Mouse (Mus musculus): ENCODE measurements around the gene Nrg3. TPM values are rescaled to one million over a fixed set of nuclear protein-coding genes. Genes with fewer than 3 reads are reported as not detected.

Nrg3 gene
- polyA plus RNA-seq, 2 experiments = 0.10 TPM; not detected in 1

GRCm38 (mm10) chr14:38628862-38629619, 843.8 kb downstream of the Nrg3 start:
- Histone ChIP-seq H3K4me2 (replicated peaks; ENCODE audit: low read depth, low read length, severe bottlenecking) (no peak overlapping the region), H3K27ac (replicated peaks; ENCODE audit: low read depth, low read length) (no peak overlapping the region), H3K9me3 (ENCODE audit: control insufficient read depth, low read length) (no peaks in the 10 kb centered on the region), H3K4me3 (replicated peaks; ENCODE audit: low read length) (no peak overlapping the region), H3K36me3 (ENCODE audit: control insufficient read depth, insufficient read depth, low read length) (no peaks in the 10 kb centered on the region), H3K9ac (ENCODE audit: low read depth, low read length, severe bottlenecking) (no peak overlapping the region), H3K27me3 (ENCODE audit: control insufficient read depth, insufficient read depth, low read length) (no peaks in the 10 kb centered on the region), H3K4me1 (ENCODE audit: control insufficient read depth, insufficient read depth, low read length) (no peaks in the 10 kb centered on the region)
- DNase-seq (ENCODE audit: low spot score) (no peak), ATAC-seq (ENCODE audit: low FRiP score, low read depth) (no peak)
- TF ChIP-seq POLR2A (IDR thresholded peaks at IDR 0.05; ENCODE audit: borderline replicate concordance, extremely low read depth, insufficient read depth, insufficient read length) = no peak
- 64% methylated on average over 2 of the region's 2 CpGs for WGBS

GRCm38 (mm10) chr14:38616969-38617368, 855.9 kb downstream of the Nrg3 start:
- Histone ChIP-seq H3K27ac (replicated peaks; ENCODE audit: low read depth, low read length) (no peak overlapping the region), H3K36me3 (ENCODE audit: control insufficient read depth, insufficient read depth, low read length) (no peaks in the 10 kb centered on the region), H3K27me3 (ENCODE audit: control insufficient read depth, insufficient read depth, low read length) (no peaks in the 10 kb centered on the region), H3K4me2 (replicated peaks; ENCODE audit: low read depth, low read length, severe bottlenecking) (no peak overlapping the region), H3K4me1 (ENCODE audit: control insufficient read depth, insufficient read depth, low read length) (no peaks in the 10 kb centered on the region), H3K9ac (ENCODE audit: low read depth, low read length, severe bottlenecking) (no peak overlapping the region), H3K4me3 (replicated peaks; ENCODE audit: low read length) (no peak overlapping the region), H3K9me3 (ENCODE audit: control insufficient read depth, low read length) (no peaks in the 10 kb centered on the region)
- no peak for TF ChIP-seq POLR2A (IDR thresholded peaks at IDR 0.05; ENCODE audit: borderline replicate concordance, extremely low read depth, insufficient read depth, insufficient read length)
- DNase-seq (ENCODE audit: low spot score) (no peak), ATAC-seq (ENCODE audit: low FRiP score, low read depth) (no peak)

- no peak overlapping the region for H3K9ac ChIP-seq (ENCODE audit: low read depth, low read length, severe bottlenecking)
- H3K4me2 ChIP-seq (replicated peaks; ENCODE audit: low read depth, low read length, severe bottlenecking) = no peak overlapping the region
- TF ChIP-seq POLR2A (IDR thresholded peaks at IDR 0.05; ENCODE audit: borderline replicate concordance, extremely low read depth, insufficient read depth, insufficient read length) = no peak
- DNase-seq (ENCODE audit: low spot score) (no peak), ATAC-seq (ENCODE audit: low FRiP score, low read depth) (no peak)
- no peak overlapping the region for H3K4me3 ChIP-seq (replicated peaks; ENCODE audit: low read length)
- no peaks in the 10 kb centered on the region for H3K4me1 ChIP-seq (ENCODE audit: control insufficient read depth, insufficient read depth, low read length)
- H3K9me3 ChIP-seq (ENCODE audit: control insufficient read depth, low read length) = no peaks in the 10 kb centered on the region
- H3K27me3 ChIP-seq (ENCODE audit: control insufficient read depth, insufficient read depth, low read length) = no peaks in the 10 kb centered on the region
- no peaks in the 10 kb centered on the region for H3K36me3 ChIP-seq (ENCODE audit: control insufficient read depth, insufficient read depth, low read length)
- H3K27ac ChIP-seq (replicated peaks; ENCODE audit: low read depth, low read length) = no peak overlapping the region
These were observed 875.2 kb downstream of the Nrg3 start for GRCm38 (mm10) chr14:38597735-38598134.

GRCm38 (mm10) chr14:38594297-38594696, 878.6 kb downstream of the Nrg3 start:
- H3K4me3 ChIP-seq (replicated peaks; ENCODE audit: low read length) = no peak overlapping the region
- no peak overlapping the region for H3K27ac ChIP-seq (replicated peaks; ENCODE audit: low read depth, low read length)
- no peaks in the 10 kb centered on the region for H3K36me3 ChIP-seq (ENCODE audit: control insufficient read depth, insufficient read depth, low read length)
- no peak for TF ChIP-seq POLR2A (IDR thresholded peaks at IDR 0.05; ENCODE audit: borderline replicate concordance, extremely low read depth, insufficient read depth, insufficient read length)
- no peaks in the 10 kb centered on the region for H3K9me3 ChIP-seq (ENCODE audit: control insufficient read depth, low read length)
- 82% methylated on average over 1 of the region's 1 CpGs for WGBS
- ATAC-seq (ENCODE audit: low FRiP score, low read depth) (no peak), DNase-seq (ENCODE audit: low spot score) (no peak)
- H3K9ac ChIP-seq (ENCODE audit: low read depth, low read length, severe bottlenecking) = no peak overlapping the region
- no peaks in the 10 kb centered on the region for H3K27me3 ChIP-seq (ENCODE audit: control insufficient read depth, insufficient read depth, low read length)
- H3K4me1 ChIP-seq (ENCODE audit: control insufficient read depth, insufficient read depth, low read length) = no peaks in the 10 kb centered on the region
- H3K4me2 ChIP-seq (replicated peaks; ENCODE audit: low read depth, low read length, severe bottlenecking) = no peak overlapping the region

- ATAC-seq (ENCODE audit: low FRiP score, low read depth) (no peak), DNase-seq (ENCODE audit: low spot score) (no peak)
- Histone ChIP-seq H3K4me3 (replicated peaks; ENCODE audit: low read length) (no peak overlapping the region), H3K4me2 (replicated peaks; ENCODE audit: low read depth, low read length, severe bottlenecking) (no peak overlapping the region), H3K9ac (ENCODE audit: low read depth, low read length, severe bottlenecking) (no peak overlapping the region), H3K9me3 (ENCODE audit: control insufficient read depth, low read length) (no peaks in the 10 kb centered on the region), H3K27ac (replicated peaks; ENCODE audit: low read depth, low read length) (no peak overlapping the region), H3K36me3 (ENCODE audit: control insufficient read depth, insufficient read depth, low read length) (no peaks in the 10 kb centered on the region), H3K27me3 (ENCODE audit: control insufficient read depth, insufficient read depth, low read length) (no peaks in the 10 kb centered on the region), H3K4me1 (ENCODE audit: control insufficient read depth, insufficient read depth, low read length) (no peaks in the 10 kb centered on the region)
- 90% methylated on average over 3 of the region's 3 CpGs for WGBS
- no peak for TF ChIP-seq POLR2A (IDR thresholded peaks at IDR 0.05; ENCODE audit: borderline replicate concordance, extremely low read depth, insufficient read depth, insufficient read length)
These were observed 896.1 kb downstream of the Nrg3 start for GRCm38 (mm10) chr14:38576796-38577195.
